Mouse (Mus musculus) adrenal gland, adult 8-10 months (tissue): ENCODE measurements at regions not wholly inside any gene's neighbourhood (a gene's known extent, or its start where the extent isn't known, plus 50 kb on each side); places are given as distances from the start of the nearest gene placed in this dataset.
"Not testable (repeated sequence)": the region's sequence is repeated elsewhere in the genome, so short reads cannot be mapped to it uniquely, and the experiment has no call there.

Experiments
- DNase-seq: peaks from one replicate; pipeline ENCODE4 v3.0.0; 2022

DNA sequence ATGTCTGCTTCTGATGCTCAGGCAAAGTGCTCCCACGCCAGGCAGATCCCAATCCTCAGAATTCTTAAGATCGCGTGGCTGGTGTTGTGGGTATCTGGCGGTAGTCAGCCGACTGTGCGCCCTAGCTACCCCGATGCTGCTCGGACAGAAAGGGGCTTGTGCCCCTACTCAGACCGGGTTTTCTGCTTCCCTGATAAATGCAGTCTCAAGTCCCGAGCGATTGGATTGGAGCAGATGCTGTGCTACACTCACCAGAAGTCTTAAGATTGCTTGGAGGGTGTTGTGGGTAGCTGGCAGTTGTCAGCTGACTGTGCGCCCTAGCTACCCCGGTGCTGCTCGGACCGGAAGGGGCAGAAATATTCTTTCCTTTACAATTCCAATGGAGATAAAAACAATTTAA, 99.3 kb downstream of the Gm7489 start:
- DNase-seq, result not testable (repeated sequence)

GRCm38 (mm10) chr15:53989888-53990287, 105.2 kb downstream of the Gm7489 start:
- no peak for DNase-seq

GRCm38 (mm10) chr15:53995199-53995868, 110.6 kb downstream of the Gm7489 start:
- no peak for DNase-seq

DNA sequence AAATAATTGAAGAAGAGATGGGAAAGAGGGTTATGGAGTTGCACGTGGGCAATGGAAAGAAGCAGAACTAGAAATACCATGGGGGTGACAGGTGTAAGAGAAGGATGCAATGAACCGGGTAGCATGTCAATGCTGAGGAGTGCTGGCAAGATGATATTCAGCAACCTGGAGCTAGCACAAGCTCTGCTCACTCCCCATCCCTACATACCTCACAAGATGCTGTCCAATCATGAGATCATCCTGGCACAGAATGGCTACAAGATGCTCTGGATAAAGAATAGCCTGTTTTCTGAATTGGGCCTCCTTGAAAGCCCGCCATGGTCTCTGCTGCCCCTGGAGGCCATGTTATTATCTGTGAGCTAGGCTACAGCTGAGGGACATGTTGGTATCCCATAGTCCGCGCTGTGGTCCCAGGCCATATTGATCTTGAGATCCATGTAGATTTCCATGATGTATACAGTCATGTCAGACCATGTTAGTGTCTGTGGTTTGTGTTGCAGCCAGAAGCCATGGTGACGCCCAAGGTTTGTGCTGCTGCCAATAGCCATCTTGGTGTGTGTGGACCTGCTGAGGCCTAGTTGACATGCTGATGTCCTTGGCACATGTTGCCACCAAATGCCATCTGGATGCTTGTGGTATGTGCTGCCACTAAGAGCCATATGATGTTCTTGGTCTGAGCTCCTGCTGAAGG, 114.0 kb downstream of the Gm7489 start:
- DNase-seq, result no peak

- peak; percentile 3 for DNase-seq
Observed at GRCm38 (mm10) chr15:54033756-54034155, 149.1 kb downstream of the Gm7489 start.

DNA sequence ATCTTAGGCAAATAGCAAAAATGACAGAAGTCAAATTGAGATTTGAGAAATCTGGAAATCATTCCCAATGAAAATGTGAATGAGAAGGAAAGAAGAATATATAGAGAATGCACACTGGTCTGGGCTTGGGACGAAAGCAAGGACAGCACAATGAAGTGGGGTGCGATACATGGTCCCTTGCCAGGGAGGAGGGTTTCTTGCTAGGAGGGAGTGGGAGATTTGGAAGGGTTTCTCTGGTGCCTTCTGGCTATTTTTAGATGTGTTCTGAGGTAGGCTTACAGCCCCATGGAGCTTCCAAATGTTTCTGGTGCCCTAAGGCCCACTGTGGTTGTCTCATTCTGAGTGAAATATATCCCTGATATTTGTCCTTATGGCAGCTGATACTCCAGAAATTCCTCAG, 166.0 kb downstream of the Gm7489 start:
- DNase-seq, result no peak

GRCm38 (mm10) chr15:54070005-54070634, 185.4 kb downstream of the Gm7489 start:
- DNase-seq, result peak; percentile 37

- DNase-seq, result no peak
Observed at GRCm38 (mm10) chr15:54071732-54072131, 187.0 kb downstream of the Gm7489 start.

DNA sequence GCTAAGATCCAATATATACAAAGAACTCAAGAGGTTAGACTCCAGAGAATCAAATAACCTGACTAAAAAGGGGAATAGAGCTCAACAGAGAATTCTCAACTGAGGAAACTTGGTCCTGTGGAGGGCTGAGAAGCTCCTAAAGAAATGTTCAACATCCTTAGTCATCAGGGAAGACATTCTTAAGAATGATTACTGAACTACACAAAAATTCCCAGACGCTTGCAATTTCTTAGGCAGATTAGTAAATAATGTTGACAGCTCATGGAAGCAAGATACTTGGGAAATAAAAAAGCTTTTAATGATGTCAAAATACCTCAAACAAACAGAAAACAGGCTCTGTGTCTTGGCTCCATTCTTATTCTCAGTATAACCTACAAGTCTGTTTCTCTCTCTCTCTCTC, 206.6 kb downstream of the Gm7489 start:
- no peak for DNase-seq

GRCm38 (mm10) chr15:54092386-54092785, 207.7 kb downstream of the Gm7489 start:
- no peak for DNase-seq

- DNase-seq, result no peak
Observed at GRCm38 (mm10) chr15:54097498-54097897, 212.8 kb downstream of the Gm7489 start.

GRCm38 (mm10) chr15:54112406-54112805, 227.7 kb downstream of the Gm7489 start:
- DNase-seq, result no peak

DNA sequence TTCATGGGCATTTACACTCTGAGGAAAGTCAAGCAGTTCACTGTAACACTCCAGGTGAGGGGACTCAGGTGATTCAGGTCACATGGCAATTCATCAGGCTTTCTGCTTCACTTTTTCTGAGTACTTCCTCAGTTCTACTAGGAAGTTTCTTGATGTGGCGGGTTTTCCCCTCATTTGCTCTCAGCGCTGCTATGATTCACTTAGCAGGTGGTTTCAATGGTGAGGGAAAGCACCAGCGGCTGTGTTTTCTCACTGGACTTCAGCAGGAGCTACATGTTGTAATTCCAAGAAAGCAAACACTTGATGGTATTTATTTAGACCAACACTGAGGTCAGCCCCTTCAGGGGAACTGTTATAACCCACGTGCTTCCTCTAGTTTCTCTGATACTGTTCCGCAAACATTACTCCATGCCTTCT, 229.4 kb downstream of the Gm7489 start:
- DNase-seq, result no peak

GRCm38 (mm10) chr15:54117967-54118538, 233.3 kb downstream of the Gm7489 start:
- DNase-seq, result no peak

DNA sequence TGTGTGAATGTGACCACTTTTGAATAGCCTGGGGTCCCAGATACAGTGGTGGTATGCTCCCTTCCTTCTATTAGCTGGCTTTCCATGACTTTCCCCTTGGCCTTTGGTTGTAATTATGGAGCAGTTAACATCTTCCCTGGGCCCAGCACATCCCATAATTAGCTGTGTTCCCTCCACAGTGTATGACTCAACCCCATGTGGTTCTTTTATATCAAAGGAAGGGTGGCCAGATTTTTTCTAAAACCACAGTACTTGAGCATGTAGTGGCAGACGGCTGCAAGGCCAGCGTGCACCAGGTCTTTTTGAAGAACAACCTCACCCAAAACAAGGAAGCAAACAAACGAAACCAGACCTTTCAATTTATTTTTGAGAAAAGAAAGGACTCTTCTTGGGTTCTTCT, 235.8 kb downstream of the Gm7489 start:
- no peak for DNase-seq

DNA sequence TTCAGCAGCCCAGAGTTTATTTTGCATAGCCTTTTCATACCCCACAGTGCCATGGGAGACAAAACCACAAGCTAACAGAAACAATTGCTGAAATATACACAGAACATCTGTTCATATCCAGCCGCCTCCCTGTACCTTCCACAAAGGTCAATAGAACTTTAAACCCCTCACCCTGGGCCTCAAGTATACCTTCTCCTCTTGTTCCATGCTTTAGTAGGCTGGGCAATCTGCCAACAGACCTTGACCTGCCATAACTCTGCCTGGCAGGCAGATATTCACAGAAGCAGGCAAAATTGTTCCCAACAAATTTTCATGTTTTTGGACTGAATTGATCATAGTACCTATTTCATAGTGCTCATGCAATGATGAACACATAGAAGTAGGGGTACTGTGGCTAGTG, 279.6 kb downstream of the Gm7489 start:
- DNase-seq, result peak; percentile 40

GRCm38 (mm10) chr15:54167842-54168361, 283.2 kb downstream of the Gm7489 start:
- DNase-seq, result no peak

DNA sequence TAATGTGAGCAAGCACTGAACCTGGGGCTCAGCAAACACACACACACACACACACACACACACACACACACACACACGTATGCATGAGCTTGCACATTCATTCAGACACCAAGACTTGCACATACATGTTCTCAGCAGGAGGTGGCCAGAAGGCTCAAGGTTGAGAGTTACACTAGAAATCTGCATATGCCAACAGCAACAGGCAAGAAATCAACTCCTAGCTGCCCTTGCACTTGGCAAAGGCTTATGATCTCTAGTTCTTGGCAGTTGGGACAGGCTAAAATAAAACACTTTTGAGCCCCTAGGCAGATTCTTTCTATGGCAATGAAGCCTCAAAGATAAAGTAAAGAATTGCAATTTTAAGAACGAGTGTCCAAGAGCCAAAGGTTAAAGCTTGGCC, 292.5 kb downstream of the Gm7489 start:
- no peak for DNase-seq

GRCm38 (mm10) chr15:54177791-54178190, 293.1 kb downstream of the Gm7489 start:
- DNase-seq, result no peak
